Mouse (Mus musculus) MEL (cell line): Measurements from ENCODE around the gene Rcor2. TPM values are rescaled to one million over a fixed set of nuclear protein-coding genes. Genes with fewer than 3 reads are reported as not detected.

Experiments
- DNase-seq: peaks from one replicate; pipeline ENCODE4 v3.0.0; 2011; ENCODE audit warnings: low read depth, low spot score
- H3K27ac ChIP-seq: 2 replicates; pipeline ENCODE4 v1.5.1; 2012; ENCODE audit warnings: low read depth, mild to moderate bottlenecking, control low read depth, low read length, moderate library complexity; ENCODE audit not compliant: control insufficient read depth
- H3K27me3 ChIP-seq, 2 experiments: fragments of 150-350 bp in 1 of 2; sonication (generic) in 1 of 2; 2 replicates each; pipeline ENCODE4 v1.6.1; 2012; ENCODE audit warnings: low read length in 2 of 2, mild to moderate bottlenecking in 2 of 2, improper control_type of control experiment in 1 of 2, moderate library complexity in 1 of 2; ENCODE audit not compliant: insufficient read depth in 2 of 2, control insufficient read depth in 1 of 2
- H3K36me3 ChIP-seq, 2 experiments: 2 replicates each; pipeline ENCODE4 v1.6.1; 2012 to 2014; ENCODE audit warnings: low read length in 2 of 2, improper control_type of control experiment in 1 of 2, inconsistent platforms in 1 of 2, mild to moderate bottlenecking in 1 of 2; ENCODE audit not compliant: insufficient read depth in 2 of 2, control insufficient read depth in 1 of 2
- H3K4me1 ChIP-seq, 2 experiments: fragments of 150-350 bp in 1 of 2; sonication (generic) in 1 of 2; 2 replicates each; pipeline ENCODE4 v1.6.1; 2012; ENCODE audit warnings: low read length in 2 of 2, improper control_type of control experiment in 1 of 2, mild to moderate bottlenecking in 1 of 2; ENCODE audit not compliant: insufficient read depth in 2 of 2, control insufficient read depth in 1 of 2
- H3K4me3 ChIP-seq, 2 experiments: fragments of 150-350 bp in 1 of 2; sonication (generic) in 1 of 2; 2 replicates each; pipeline ENCODE4 v1.5.1; 2012; ENCODE audit warnings: low read depth in 2 of 2, low read length in 2 of 2, mild to moderate bottlenecking in 2 of 2, moderate library complexity in 2 of 2, control low read depth in 1 of 2, improper control_type of control experiment in 1 of 2; ENCODE audit not compliant: control insufficient read depth in 1 of 2, insufficient read depth in 1 of 2
- H3K79me2 ChIP-seq: 2 replicates; pipeline ENCODE4 v1.6.1; 2012; ENCODE audit warnings: mild to moderate bottlenecking, low read length, moderate library complexity; ENCODE audit not compliant: control insufficient read depth, poor library complexity, insufficient read depth
- H3K9ac ChIP-seq: 2 replicates; pipeline ENCODE4 v1.6.1; 2012; ENCODE audit warnings: low read depth, mild to moderate bottlenecking, control low read depth, low read length, moderate library complexity; ENCODE audit not compliant: control insufficient read depth, poor library complexity, severe bottlenecking
- H3K9me3 ChIP-seq: fragments of 150-350 bp; sonication (generic); replicated peaks from 2 replicates; pipeline ENCODE4 v1.6.1; 2012; ENCODE audit warnings: mild to moderate bottlenecking, low read length, improper control_type of control experiment, moderate library complexity; ENCODE audit not compliant: insufficient read depth
- CHD1 ChIP-seq: IDR thresholded peaks from 2 replicates; pipeline ENCODE4 v1.6.1; 2012; ENCODE audit warnings: low read depth, mild to moderate bottlenecking, inconsistent platforms, low read length, improper control_type of control experiment
- CHD2 ChIP-seq: IDR thresholded peaks from 2 replicates; pipeline ENCODE4 v1.6.1; 2011; ENCODE audit warnings: low read length, improper control_type of control experiment
- CTCF ChIP-seq, 3 experiments: IDR thresholded peaks in 2 of 3; conservative IDR thresholded peaks in 1 of 3; 2 replicates each; pipeline ENCODE4 v1.5.1; 2011 to 2012; ENCODE audit warnings: low read length in 3 of 3, low read depth in 2 of 3, mild to moderate bottlenecking in 2 of 3, improper control_type of control experiment in 1 of 3, inconsistent platforms in 1 of 3, mixed read lengths in 1 of 3, moderate library complexity in 1 of 3; ENCODE audit not compliant: control insufficient read depth in 1 of 3, insufficient read depth in 1 of 3, poor library complexity in 1 of 3, severe bottlenecking in 1 of 3
- E2F4 ChIP-seq: IDR thresholded peaks from 2 replicates; pipeline ENCODE4 v1.6.1; 2011; ENCODE audit warnings: low read depth, low read length, improper control_type of control experiment, borderline replicate concordance
- ETS1 ChIP-seq: IDR thresholded peaks from 2 replicates; pipeline ENCODE4 v1.6.1; 2012; ENCODE audit warnings: low read depth, mild to moderate bottlenecking, inconsistent platforms, low read length, improper control_type of control experiment, moderate library complexity
- GABPA ChIP-seq: IDR thresholded peaks from 2 replicates; pipeline ENCODE4 v1.6.1; 2012; ENCODE audit warnings: low read depth, mild to moderate bottlenecking, inconsistent platforms, low read length, improper control_type of control experiment, moderate library complexity
- GATA1 ChIP-seq: IDR thresholded peaks from 2 replicates; pipeline ENCODE4 v1.6.1; 2011; ENCODE audit warnings: low read depth, low read length, improper control_type of control experiment
- HCFC1 ChIP-seq: IDR thresholded peaks from 2 replicates; pipeline ENCODE4 v1.6.1; 2012; ENCODE audit warnings: low read depth, mild to moderate bottlenecking, inconsistent platforms, low read length, improper control_type of control experiment, moderate library complexity
- KAT2A ChIP-seq: conservative IDR thresholded peaks from 2 replicates; pipeline ENCODE4 v1.6.1; 2012; ENCODE audit warnings: low read depth, low read length, improper control_type of control experiment, inconsistent platforms
- MAFK ChIP-seq: IDR thresholded peaks from 2 replicates; pipeline ENCODE4 v1.6.1; 2011; ENCODE audit warnings: low read depth, mild to moderate bottlenecking, low read length, improper control_type of control experiment, borderline replicate concordance
- MAX ChIP-seq: IDR thresholded peaks from 2 replicates; pipeline ENCODE4 v1.6.1; 2011; ENCODE audit warnings: low read length, improper control_type of control experiment
- MEF2A ChIP-seq: IDR thresholded peaks from 2 replicates; pipeline ENCODE4 v1.6.1; 2014; ENCODE audit warnings: low read depth, mild to moderate bottlenecking, inconsistent platforms, low read length, improper control_type of control experiment; ENCODE audit not compliant: poor library complexity, insufficient replicate concordance, severe bottlenecking; ENCODE audit errors: extremely low read depth
- MYB ChIP-seq: IDR thresholded peaks from 2 replicates; pipeline ENCODE4 v1.6.1; 2011; ENCODE audit warnings: mild to moderate bottlenecking, low read depth, low read length, improper control_type of control experiment
- MYC ChIP-seq: IDR thresholded peaks from 2 replicates; pipeline ENCODE4 v1.6.1; 2011; ENCODE audit warnings: low read depth, mild to moderate bottlenecking, low read length, improper control_type of control experiment, moderate library complexity
- NRF1 ChIP-seq: IDR thresholded peaks from 2 replicates; pipeline ENCODE4 v1.6.1; 2014; ENCODE audit warnings: low read depth, mild to moderate bottlenecking, inconsistent platforms, low read length, improper control_type of control experiment, moderate library complexity; ENCODE audit not compliant: poor library complexity, insufficient read depth, severe bottlenecking
- POLR2A ChIP-seq, 2 experiments: IDR thresholded peaks; 2 replicates each; pipeline ENCODE4 v1.6.1; 2011 to 2012; ENCODE audit warnings: low read length in 2 of 2, mild to moderate bottlenecking in 2 of 2, control low read depth in 1 of 2, improper control_type of control experiment in 1 of 2, low read depth in 1 of 2, moderate library complexity in 1 of 2; ENCODE audit not compliant: control insufficient read depth in 1 of 2, insufficient read depth in 1 of 2, poor library complexity in 1 of 2
- POLR2AphosphoS5 ChIP-seq: IDR thresholded peaks from 2 replicates; pipeline ENCODE4 v1.6.1; 2012; ENCODE audit warnings: low read depth, borderline replicate concordance, mild to moderate bottlenecking, inconsistent platforms, low read length, moderate library complexity, mixed read lengths
- RAD21 ChIP-seq: IDR thresholded peaks from 2 replicates; pipeline ENCODE4 v1.6.1; 2011; ENCODE audit warnings: mild to moderate bottlenecking, low read depth, low read length, improper control_type of control experiment
- RCOR1 ChIP-seq: IDR thresholded peaks from 2 replicates; pipeline ENCODE4 v1.6.1; 2012; ENCODE audit warnings: low read depth, mild to moderate bottlenecking, inconsistent platforms, low read length, improper control_type of control experiment
- SIN3A ChIP-seq: IDR thresholded peaks from 2 replicates; pipeline ENCODE4 v1.6.1; 2012; ENCODE audit warnings: low read length, improper control_type of control experiment, inconsistent platforms
- TAL1 ChIP-seq: IDR thresholded peaks from 2 replicates; pipeline ENCODE4 v1.6.1; 2012; ENCODE audit warnings: mild to moderate bottlenecking, inconsistent platforms, low read length, moderate library complexity, mixed read lengths
- UBTF ChIP-seq: IDR thresholded peaks from 2 replicates; pipeline ENCODE4 v1.6.1; 2012; ENCODE audit warnings: low read depth, mild to moderate bottlenecking, inconsistent platforms, low read length, improper control_type of control experiment, moderate library complexity, borderline replicate concordance; ENCODE audit not compliant: insufficient read depth
- USF1 ChIP-seq: IDR thresholded peaks from 2 replicates; pipeline ENCODE4 v1.6.1; 2014; ENCODE audit warnings: low read depth, mild to moderate bottlenecking, inconsistent platforms, low read length, improper control_type of control experiment, moderate library complexity
- USF2 ChIP-seq, 2 experiments: IDR thresholded peaks; 2 replicates each; pipeline ENCODE4 v1.6.1; 2011 to 2012; ENCODE audit warnings: improper control_type of control experiment in 2 of 2, low read length in 2 of 2, borderline replicate concordance in 1 of 2, inconsistent platforms in 1 of 2, low read depth in 1 of 2, mild to moderate bottlenecking in 1 of 2; ENCODE audit not compliant: insufficient read depth in 1 of 2
- ZC3H11A ChIP-seq: IDR thresholded peaks from 2 replicates; pipeline ENCODE4 v1.6.1; 2012; ENCODE audit warnings: low read depth, mild to moderate bottlenecking, inconsistent platforms, low read length, improper control_type of control experiment
- ZNF384 ChIP-seq: IDR thresholded peaks from 2 replicates; pipeline ENCODE4 v1.6.1; 2012; ENCODE audit warnings: low read depth, mild to moderate bottlenecking, inconsistent platforms, low read length, improper control_type of control experiment
- polyA plus RNA-seq, 2 experiments: library from polyadenylated mRNA; stranded (reverse) in 1 of 2; unstranded in 1 of 2; fragments of >175 nt in 1 of 2; fragments of >200 nt in 1 of 2; gene quantifications; 2 replicates each; pipeline versions ENCODE4 v1.2.1 to v1.2.4; 2012; ENCODE audit warnings: low replicate concordance in 2 of 2, low read depth in 1 of 2; ENCODE audit not compliant: insufficient read length in 2 of 2, insufficient read depth in 1 of 2, missing spikeins in 1 of 2
- total RNA-seq: library from RNA; depleted of rRNA; stranded (reverse); fragments of 300-350 nt; gene quantifications from 2 replicates; pipeline ENCODE4 v1.2.3, GENCODE M21; 2012

Gene Rcor2
- total and polyA plus RNA-seq, 3 experiments = 31.4 to 60.2 TPM; not detected in 1

- H3K9me3 ChIP-seq = no peaks in the 10 kb centered on the region
- H3K79me2 ChIP-seq = peaks cover 43% of the 10 kb centered on the region
- no peaks in the 10 kb centered on the region for H3K27me3 ChIP-seq
- H3K4me1 ChIP-seq = peaks cover 0 to 10% of the 10 kb centered on the region in 2 experiments; a peak in 2 of 4 replicates
- H3K4me3 ChIP-seq = no peak overlapping the region
- peaks cover 6 to 20% of the 10 kb centered on the region in 2 experiments for H3K36me3 ChIP-seq
- DNase-seq = no peak
- H3K27ac ChIP-seq = no peak overlapping the region
- no peak for TF ChIP-seq SIN3A
- no peak for TF ChIP-seq KAT2A
- no peak for TF ChIP-seq MYC
- no peak for TF ChIP-seq ZC3H11A
- TF ChIP-seq UBTF = no peak
- no peak for TF ChIP-seq CHD2
- no peak for TF ChIP-seq USF2 (IDR thresholded peaks at IDR 0.05; ENCODE audit: borderline replicate concordance in 1 of 2, insufficient read depth in 1 of 2, low read depth in 1 of 2, low read length in 2 of 2)
- TF ChIP-seq CHD1 = no peak
- TF ChIP-seq CTCF (IDR thresholded peaks at IDR 0.05 in 2 of 3, conservative IDR thresholded peaks at IDR 0.05 in 1 of 3; ENCODE audit: control insufficient read depth in 1 of 3, insufficient read depth in 1 of 3, low read depth in 2 of 3, low read length in 3 of 3, poor library complexity in 1 of 3, severe bottlenecking in 1 of 3) = no peak
- TF ChIP-seq MAFK = no peak
- no peak for TF ChIP-seq GABPA
- no peak for TF ChIP-seq TAL1
- no peak for TF ChIP-seq MYB
- no peak overlapping the region for H3K9ac ChIP-seq
Measured at GRCm38 (mm10) chr19:7236742-7237141, 30.4 kb upstream of the Rcor2 start.

- Histone ChIP-seq H3K4me1 (peaks cover 0 to 10% of the 10 kb centered on the region in 2 experiments; a peak in 2 of 4 replicates), H3K9ac (peak overlapping the region; percentile 100), H3K27ac (no peak overlapping the region), H3K36me3 (peaks cover 0 to 20% of the 10 kb centered on the region in 2 experiments; a peak in 3 of 4 replicates), H3K9me3 (no peaks in the 10 kb centered on the region), H3K4me3 (peak overlapping the region; percentile 93 to 96)
- no peak for TF ChIP-seq E2F4
- no peak for TF ChIP-seq MAFK
- TF ChIP-seq RAD21 = no peak
- no peak for TF ChIP-seq UBTF
- TF ChIP-seq KAT2A = no peak
- no peak for TF ChIP-seq POLR2A (IDR thresholded peaks at IDR 0.05; ENCODE audit: control insufficient read depth in 1 of 2, insufficient read depth in 1 of 2, low read depth in 1 of 2, low read length in 2 of 2, poor library complexity in 1 of 2)
- no peak for TF ChIP-seq GATA1
- TF ChIP-seq RCOR1 = no peak
- no peak for TF ChIP-seq MAX
- no peak for TF ChIP-seq CHD2
- no peak for TF ChIP-seq NRF1
- TF ChIP-seq ETS1 = no peak
- TF ChIP-seq USF2 (IDR thresholded peaks at IDR 0.05; ENCODE audit: borderline replicate concordance in 1 of 2, insufficient read depth in 1 of 2, low read depth in 1 of 2, low read length in 2 of 2) = no peak
- no peak for TF ChIP-seq TAL1
- no peak for TF ChIP-seq MEF2A
- TF ChIP-seq POLR2AphosphoS5 = no peak
- no peak for TF ChIP-seq USF1
- TF ChIP-seq ZNF384 = no peak
- TF ChIP-seq GABPA = no peak
- no peak for TF ChIP-seq HCFC1
- TF ChIP-seq, all 39 proteins: peak for 0
- no peaks in the 10 kb centered on the region; a peak in 2 of 4 replicates for H3K27me3 ChIP-seq
- H3K79me2 ChIP-seq = peaks cover 41% of the 10 kb centered on the region
- no peak for DNase-seq
Measured at GRCm38 (mm10) chr19:7239574-7239973, 27.6 kb upstream of the Rcor2 start.
